Mouse (Mus musculus) bone marrow, adult 2 months (tissue): ENCODE results near the gene Inpp1. TPM values are rescaled to one million over a fixed set of nuclear protein-coding genes. Genes with fewer than 3 reads are reported as not detected.
"Not testable (repeated sequence)": the region's sequence is repeated elsewhere in the genome, so short reads cannot be mapped to it uniquely, and the experiment has no call there.

Experiments
- H3K27ac ChIP-seq: fragments of 200-500 bp; 2 replicates; pipeline ENCODE4 v1.5.1; 2012; ENCODE audit warnings: low read depth, mild to moderate bottlenecking, control low read depth, inconsistent platforms, low read length; ENCODE audit not compliant: control insufficient read depth, poor library complexity, insufficient read depth
- H3K4me1 ChIP-seq: fragments of 200-500 bp; 2 replicates; pipeline ENCODE4 v1.6.1; 2011; ENCODE audit warnings: low read length; ENCODE audit not compliant: control insufficient read depth, insufficient read depth
- H3K4me3 ChIP-seq: fragments of 200-500 bp; replicated peaks from 2 replicates; pipeline ENCODE3; 2011; ENCODE audit warnings: mild to moderate bottlenecking, low read depth, low read length, control low read depth; ENCODE audit not compliant: control insufficient read depth
- CTCF ChIP-seq: fragments of 200-500 bp; IDR thresholded peaks from 2 replicates; pipeline ENCODE4 v1.5.1; 2011; ENCODE audit warnings: low read length, control low read depth; ENCODE audit not compliant: control insufficient read depth, insufficient read depth
- POLR2A ChIP-seq: fragments of 200-500 bp; IDR thresholded peaks from 2 replicates; pipeline ENCODE4 v1.6.1; 2011; ENCODE audit warnings: low read depth, mild to moderate bottlenecking, control low read depth, low read length, borderline replicate concordance; ENCODE audit not compliant: control insufficient read depth
- WGBS: fragments of 180-500 bp; shearing (Covaris S2); methylation state at CpG from one replicate; pipeline ENCODE4 v1.1.7; 2018; 5-methylcytosine and 5-hydroxymethylcytosine counted together
- polyA plus RNA-seq: library from polyadenylated mRNA; stranded (reverse); fragments of >200 nt; gene quantifications from 2 replicates; pipeline ENCODE4 v1.2.4, GENCODE M21; 2011; ENCODE audit warnings: low replicate concordance; ENCODE audit not compliant: missing spikeins, insufficient read depth, insufficient read length

Inpp1 gene
- 12.6 and 15.8 TPM in 2 replicates for polyA plus RNA-seq

- Histone ChIP-seq H3K4me1 (no peaks in the 10 kb centered on the region; the same call in 1 of the 2 replicates), H3K4me3 (peak within 1 kb of the TSS; percentile 78), H3K27ac (peak within 1 kb of the TSS; percentile 93)
- under 1% methylated on average over 59 of the region's 59 CpGs for WGBS
- peak; percentile 52; the same call in 1 of the 2 replicates for TF ChIP-seq POLR2A
- TF ChIP-seq CTCF, result peak; percentile 78
Observed at GRCm38 (mm10) chr1:52816910-52817812, at the start of gene Inpp1. Inpp1 (minus strand) TSS chr1:52817688.

GRCm38 (mm10) chr1:52866007-52866406 lies 48.5 kb upstream of the Inpp1 start:
- TF ChIP-seq CTCF (no peak), POLR2A (no peak)
- Histone ChIP-seq H3K27ac (no peak overlapping the region), H3K4me1 (no peaks in the 10 kb centered on the region; the same call in 1 of the 2 replicates), H3K4me3 (no peak overlapping the region)
- 82% methylated on average over 3 of the region's 3 CpGs for WGBS

- Histone ChIP-seq H3K4me1 (no peaks in the 10 kb centered on the region; the same call in 1 of the 2 replicates), H3K27ac (no peak overlapping the region), H3K4me3 (no peak overlapping the region)
- 89% methylated on average over 1 of the region's 1 CpGs for WGBS
- TF ChIP-seq POLR2A (no peak), CTCF (no peak)
Observed at GRCm38 (mm10) chr1:52864220-52864619, 46.7 kb upstream of the Inpp1 start.

GRCm38 (mm10) chr1:52855904-52856601 lies 38.6 kb upstream of the Inpp1 start:
- Histone ChIP-seq H3K27ac (no peak overlapping the region), H3K4me1 (no peaks in the 10 kb centered on the region; the same call in 1 of the 2 replicates), H3K4me3 (no peak overlapping the region)
- WGBS, result 80% methylated on average over 7 of the region's 7 CpGs
- TF ChIP-seq CTCF, result no peak
- TF ChIP-seq POLR2A, result no peak

- H3K27ac ChIP-seq, H3K4me3 ChIP-seq, H3K4me1 ChIP-seq: not testable (repeated sequence)
- 67% methylated on average over 1 of the region's 1 CpGs for WGBS
- TF ChIP-seq CTCF, result 0 out of 2 replicates have a peak, but pooled peaks have one; percentile 4
Observed at GRCm38 (mm10) chr1:52854029-52854428, 36.5 kb upstream of the Inpp1 start.

GRCm38 (mm10) chr1:52849422-52849821 lies 31.9 kb upstream of the Inpp1 start:
- WGBS, result 77% methylated on average over 4 of the region's 4 CpGs
- Histone ChIP-seq H3K4me3 (no peak overlapping the region), H3K27ac (no peak overlapping the region), H3K4me1 (peaks cover 6% of the 10 kb centered on the region)
- no peak for TF ChIP-seq CTCF
- no peak for TF ChIP-seq POLR2A

GRCm38 (mm10) chr1:52846556-52846955 lies 29.1 kb upstream of the Inpp1 start:
- H3K4me3 ChIP-seq, result no peak overlapping the region
- H3K4me1 ChIP-seq, result peaks cover 6% of the 10 kb centered on the region
- no peak overlapping the region for H3K27ac ChIP-seq
- 88% methylated on average over 4 of the region's 4 CpGs for WGBS
- no peak for TF ChIP-seq POLR2A
- TF ChIP-seq CTCF, result no peak
